Mouse (Mus musculus) myocyte (in vitro differentiated cells): ENCODE data around the gene Acsbg1.

Experiments used
- CEBPB ChIP-seq: IDR thresholded peaks from 2 replicates; pipeline ENCODE4 v1.6.1; 2011; ENCODE audit warnings: mild to moderate bottlenecking, moderate library complexity; ENCODE audit not compliant: poor library complexity, insufficient read depth, severe bottlenecking
- E2F4 ChIP-seq: IDR thresholded peaks from one replicate; pipeline ENCODE4 v1.6.1; 2011; ENCODE audit warnings: mild to moderate bottlenecking, control low read depth, moderate library complexity; ENCODE audit not compliant: insufficient read depth
- MAX ChIP-seq: IDR thresholded peaks from one replicate; pipeline ENCODE4 v1.6.1; 2011; ENCODE audit warnings: low read depth, mild to moderate bottlenecking, control low read depth
- MYOD1 ChIP-seq, 3 experiments: IDR thresholded peaks; one replicate each; pipeline ENCODE4 v1.6.1; 2011; ENCODE audit warnings: control low read depth in 2 of 3, low read depth in 2 of 3, mild to moderate bottlenecking in 2 of 3, moderate library complexity in 1 of 3; ENCODE audit not compliant: insufficient read length in 2 of 3, control insufficient read depth in 1 of 3
- MYOG ChIP-seq, 3 experiments: IDR thresholded peaks; one replicate each; pipeline ENCODE4 v1.6.1; 2011; ENCODE audit warnings: control low read depth in 2 of 3, low read depth in 2 of 3, mild to moderate bottlenecking in 2 of 3; ENCODE audit not compliant: insufficient read length in 2 of 3, control insufficient read depth in 1 of 3, insufficient read depth in 1 of 3
- POLR2A ChIP-seq: IDR thresholded peaks from one replicate; pipeline ENCODE4 v1.6.1; 2011; ENCODE audit warnings: low read depth, mild to moderate bottlenecking, control low read depth, moderate library complexity; ENCODE audit not compliant: insufficient read length
- POLR2AphosphoS2 ChIP-seq: IDR thresholded peaks from one replicate; pipeline ENCODE4 v1.6.1; 2011; ENCODE audit warnings: low read depth, control low read depth; ENCODE audit not compliant: insufficient read length
- REST ChIP-seq: IDR thresholded peaks from one replicate; pipeline ENCODE4 v1.6.1; 2011; ENCODE audit warnings: mild to moderate bottlenecking, control low read depth, moderate library complexity; ENCODE audit not compliant: insufficient read depth, insufficient read length
- SRF ChIP-seq: IDR thresholded peaks from one replicate; pipeline ENCODE4 v1.6.1; 2011; ENCODE audit warnings: low read depth; ENCODE audit not compliant: control insufficient read depth, insufficient read length
- TCF12 ChIP-seq: IDR thresholded peaks from one replicate; pipeline ENCODE4 v1.6.1; 2011; ENCODE audit warnings: mild to moderate bottlenecking, control low read depth; ENCODE audit not compliant: poor library complexity, insufficient read depth, severe bottlenecking
- TCF3 ChIP-seq: IDR thresholded peaks from one replicate; pipeline ENCODE4 v1.6.1; 2011; ENCODE audit warnings: low read depth, control low read depth; ENCODE audit not compliant: insufficient read length
- USF1 ChIP-seq: IDR thresholded peaks from one replicate; pipeline ENCODE4 v1.6.1; 2011; ENCODE audit warnings: low read depth, mild to moderate bottlenecking, control low read depth, moderate library complexity

DNA sequence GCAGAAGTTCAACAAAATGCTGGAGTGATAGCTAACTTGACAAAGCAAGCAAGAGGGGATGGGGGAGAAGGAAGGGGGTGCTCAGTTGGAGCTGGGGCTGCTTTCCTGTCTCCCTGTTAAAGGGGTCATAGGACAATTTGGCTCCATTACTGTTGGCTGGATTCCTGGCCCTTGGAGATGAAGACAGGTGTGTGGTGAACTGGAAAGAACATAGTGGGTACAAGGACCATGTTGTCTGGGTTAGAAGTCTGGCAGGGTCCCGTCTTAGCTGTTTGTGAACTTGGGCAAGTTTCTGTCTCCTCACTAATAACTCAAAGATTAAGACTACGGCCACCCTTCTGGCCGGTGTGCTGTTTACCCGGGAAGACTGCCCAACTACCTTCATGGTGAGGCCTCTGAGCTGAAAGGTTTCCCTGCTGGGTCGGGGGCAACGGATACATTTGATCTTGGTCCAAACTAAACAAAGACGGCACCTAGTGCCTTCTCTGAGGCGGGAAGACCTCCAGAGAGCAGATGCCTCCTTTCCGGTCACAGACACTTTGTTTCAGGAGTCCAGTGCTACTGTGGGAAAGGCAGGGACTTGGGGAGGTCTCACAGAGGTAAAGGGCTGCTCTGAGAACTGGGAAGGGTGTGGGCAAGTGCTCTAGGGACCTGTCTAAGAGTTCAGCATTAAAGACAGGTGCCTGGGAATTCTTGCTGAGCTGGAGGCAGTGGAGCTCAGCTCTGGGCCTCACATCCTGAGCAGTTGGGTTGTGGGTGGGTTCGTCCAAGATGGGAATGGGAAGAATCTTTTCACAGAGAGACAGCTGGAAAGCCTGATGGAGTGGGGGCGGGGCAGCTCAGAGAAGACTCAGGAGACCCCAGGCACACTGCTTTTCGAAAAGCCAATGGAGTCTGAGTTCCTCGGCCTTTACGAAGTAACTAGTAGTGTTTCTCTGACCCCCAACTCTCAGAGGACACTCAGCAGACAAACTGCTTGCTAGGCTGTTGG, 25.9 kb upstream of the Acsbg1 start:
- no peak for TF ChIP-seq POLR2A
- TF ChIP-seq MAX = no peak
- TF ChIP-seq MYOG (IDR thresholded peaks at IDR 0.05; ENCODE audit: control insufficient read depth in 1 of 3, insufficient read depth in 1 of 3, insufficient read length in 2 of 3, low read depth in 2 of 3) = no peak
- TF ChIP-seq USF1 = no peak
- no peak for TF ChIP-seq TCF12
- no peak for TF ChIP-seq POLR2AphosphoS2
- TF ChIP-seq E2F4 = no peak
- no peak for TF ChIP-seq SRF
- no peak for TF ChIP-seq MYOD1 (IDR thresholded peaks at IDR 0.05; ENCODE audit: control insufficient read depth in 1 of 3, insufficient read length in 2 of 3, low read depth in 2 of 3)
- TF ChIP-seq REST = no peak
- no peak for TF ChIP-seq CEBPB
- TF ChIP-seq TCF3 = no peak
